Mouse (Mus musculus) hindbrain, embryonic 11.5 days (tissue): ENCODE measurements around the gene Qrich2. TPM values are rescaled to one million over a fixed set of nuclear protein-coding genes. Genes with fewer than 3 reads are reported as not detected.
"Not testable (repeated sequence)": the region's sequence is repeated elsewhere in the genome, so short reads cannot be mapped to it uniquely, and the experiment has no call there.

ENCODE experiments used
- ATAC-seq: fragments of 200-750 bp; cut with Nextera tagmentation; 2 replicates; pipeline ENCODE4 v1.8.0; 2017; ENCODE audit warnings: mild to moderate bottlenecking, moderate TSS enrichment, moderate library complexity; ENCODE audit not compliant: low FRiP score
- DNase-seq: peaks from one replicate; pipeline ENCODE4 v3.0.0-alpha.2; 2015; ENCODE audit warnings: low spot score
- H3K27ac ChIP-seq: fragments of 300-500 bp; sonication (generic); 2 replicates; pipeline ENCODE4 v1.5.1; 2014; ENCODE audit warnings: mild to moderate bottlenecking, low read depth, low read length
- H3K27me3 ChIP-seq: fragments of 300-500 bp; sonication (generic); 2 replicates; pipeline ENCODE4 v1.6.1; 2014; ENCODE audit warnings: mild to moderate bottlenecking, low read length, moderate library complexity, mixed read lengths; ENCODE audit not compliant: control insufficient read depth, insufficient read depth
- H3K36me3 ChIP-seq: fragments of 300-500 bp; sonication (generic); 2 replicates; pipeline ENCODE4 v1.6.1; 2014; ENCODE audit warnings: mild to moderate bottlenecking, low read length, moderate library complexity, mixed read lengths; ENCODE audit not compliant: control insufficient read depth, insufficient read depth
- H3K4me1 ChIP-seq: fragments of 300-500 bp; sonication (generic); replicated peaks from 2 replicates; pipeline ENCODE4 v1.6.1; 2014; ENCODE audit warnings: low read length, mixed read lengths; ENCODE audit not compliant: control insufficient read depth, insufficient read depth
- H3K4me2 ChIP-seq: fragments of 300-500 bp; sonication (generic); replicated peaks from 2 replicates; pipeline ENCODE4 v1.6.1; 2014; ENCODE audit warnings: mild to moderate bottlenecking, low read depth, low read length
- H3K4me3 ChIP-seq: fragments of 300-500 bp; sonication (generic); 2 replicates; pipeline ENCODE4 v1.5.1; 2014; ENCODE audit warnings: low read depth, low read length
- H3K9ac ChIP-seq: fragments of 300-500 bp; sonication (generic); 2 replicates; pipeline ENCODE4 v1.6.1; 2014; ENCODE audit warnings: low read depth, low read length
- H3K9me3 ChIP-seq: fragments of 300-500 bp; sonication (generic); 2 replicates; pipeline ENCODE4 v1.6.1; 2016; ENCODE audit warnings: low read length; ENCODE audit not compliant: control insufficient read depth
- WGBS: fragments of 180-500 bp; shearing (Covaris S2); extraction: QIAGEN DNeasy Blood & Tissue Kit; methylation state at CpG from one replicate; pipeline ENCODE4 v1.1.7; 2014; 5-methylcytosine and 5-hydroxymethylcytosine counted together
- polyA plus RNA-seq: library from polyadenylated mRNA; unstranded; fragments of >200 nt; fragmentation: Nextera tagmentation; extraction: Ambion mirVana; gene quantifications from 2 replicates; pipeline ENCODE4 v1.2.1, GENCODE M21; 2014

The Qrich2 gene
- polyA plus RNA-seq, 1 experiment from 2014 or later: 0.17 TPM

DNA sequence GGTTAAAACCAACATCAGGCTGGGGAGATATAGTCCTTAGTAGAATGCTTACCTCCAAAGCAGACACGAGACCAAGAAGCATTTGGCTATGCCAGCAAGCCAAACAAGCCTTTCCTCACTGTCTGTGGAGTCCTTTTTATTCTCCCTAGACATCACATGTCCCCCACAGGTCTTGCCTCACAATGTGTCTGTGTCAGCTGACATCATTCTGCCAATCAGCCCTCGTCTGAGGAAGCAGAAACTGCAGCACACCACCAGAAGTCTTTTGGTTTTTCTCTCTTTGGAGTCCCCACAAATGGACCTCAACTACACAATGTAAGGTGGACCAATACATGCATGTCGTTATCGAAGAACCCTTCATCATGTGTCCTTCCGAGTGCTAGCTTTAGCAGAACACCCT is 49.0 kb downstream of the Qrich2 start:
- H3K4me3 ChIP-seq: no peak overlapping the region
- no peaks in the 10 kb centered on the region for H3K36me3 ChIP-seq
- peaks cover 3% of the 10 kb centered on the region; the same call in 1 of the 2 replicates for H3K4me1 ChIP-seq
- 87% methylated on average over 5 of the region's 5 CpGs for WGBS
- DNase-seq: no peak
- no peak for ATAC-seq
- H3K9me3 ChIP-seq: no peaks in the 10 kb centered on the region
- H3K27me3 ChIP-seq: no peaks in the 10 kb centered on the region
- H3K27ac ChIP-seq: no peak overlapping the region
- H3K4me2 ChIP-seq: no peak overlapping the region
- H3K9ac ChIP-seq: no peak overlapping the region

DNA sequence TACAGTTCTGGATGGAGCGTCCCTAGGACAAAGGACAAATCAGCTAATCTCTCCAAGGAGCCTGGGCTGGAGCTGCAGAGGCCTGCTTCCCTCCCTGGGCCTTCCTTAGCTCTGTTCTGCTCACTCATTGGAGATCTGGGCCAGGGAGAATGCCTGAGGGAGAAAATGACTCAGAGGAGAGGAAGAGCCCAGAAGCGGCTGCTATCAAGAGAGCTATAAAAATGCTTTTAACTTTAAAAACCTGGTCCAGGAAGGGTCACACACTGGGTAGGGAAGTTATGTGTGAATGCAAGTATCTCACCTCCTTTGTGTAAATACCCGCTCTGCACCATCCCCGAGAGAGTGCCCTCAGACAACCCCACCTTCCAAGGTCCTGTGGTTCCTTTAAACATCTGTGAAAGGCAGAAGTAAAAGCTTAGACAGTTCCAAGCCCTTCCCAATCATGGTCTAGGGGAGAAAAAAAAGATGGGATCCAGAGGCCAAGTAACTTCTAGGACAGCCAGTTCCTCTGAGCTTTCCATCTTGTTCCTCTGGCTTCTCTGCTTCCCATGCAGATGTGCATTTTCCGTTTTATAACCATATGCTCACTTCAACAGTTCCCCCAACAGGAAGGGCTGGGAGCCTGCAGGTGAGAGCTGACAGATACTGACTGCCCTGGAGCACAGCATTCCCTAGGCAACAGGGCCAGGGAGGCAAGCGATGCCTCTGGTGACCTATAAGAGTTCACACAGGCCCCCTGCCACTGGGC is 49.7 kb downstream of the Qrich2 start:
- Histone ChIP-seq H3K9me3 (no peaks in the 10 kb centered on the region), H3K36me3 (no peaks in the 10 kb centered on the region), H3K27ac (no peak overlapping the region), H3K9ac (no peak overlapping the region), H3K27me3 (no peaks in the 10 kb centered on the region), H3K4me3 (no peak overlapping the region), H3K4me2 (no peak overlapping the region), H3K4me1 (peaks cover 6% of the 10 kb centered on the region)
- ATAC-seq: no peak
- 78% methylated on average over 6 of the region's 6 CpGs for WGBS
- DNase-seq: no peak

DNA sequence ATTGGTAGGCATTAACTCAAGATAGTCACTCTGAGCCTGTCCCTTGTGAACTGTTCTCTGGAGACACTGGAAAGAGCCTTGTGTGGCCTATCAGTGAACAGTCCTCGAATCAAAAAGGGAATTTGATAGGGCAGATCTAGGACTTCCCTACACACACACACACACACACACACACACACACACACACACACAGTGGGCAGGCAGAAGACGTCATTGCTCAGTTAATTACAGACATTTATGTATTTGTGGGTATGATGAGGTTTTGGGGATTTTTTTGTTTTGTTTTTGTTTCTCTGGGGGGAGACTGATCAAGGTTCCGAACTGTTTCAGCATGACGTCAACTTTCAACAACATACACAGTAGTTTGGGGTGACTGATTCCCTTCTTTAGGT is 52.4 kb downstream of the Qrich2 start:
- ATAC-seq (no peak), DNase-seq (no peak)
- Histone ChIP-seq H3K27ac (0 out of 2 replicates have a peak overlapping the region, but pooled peaks have one; percentile 83), H3K36me3 (no peaks in the 10 kb centered on the region), H3K9ac (no peak overlapping the region), H3K4me1 (peaks cover 6% of the 10 kb centered on the region), H3K4me3 (peak overlapping the region; percentile 76), H3K9me3 (no peaks in the 10 kb centered on the region), H3K4me2 (peak overlapping the region; percentile 97), H3K27me3 (no peaks in the 10 kb centered on the region)
- 84% methylated on average over 4 of the region's 4 CpGs for WGBS

DNA sequence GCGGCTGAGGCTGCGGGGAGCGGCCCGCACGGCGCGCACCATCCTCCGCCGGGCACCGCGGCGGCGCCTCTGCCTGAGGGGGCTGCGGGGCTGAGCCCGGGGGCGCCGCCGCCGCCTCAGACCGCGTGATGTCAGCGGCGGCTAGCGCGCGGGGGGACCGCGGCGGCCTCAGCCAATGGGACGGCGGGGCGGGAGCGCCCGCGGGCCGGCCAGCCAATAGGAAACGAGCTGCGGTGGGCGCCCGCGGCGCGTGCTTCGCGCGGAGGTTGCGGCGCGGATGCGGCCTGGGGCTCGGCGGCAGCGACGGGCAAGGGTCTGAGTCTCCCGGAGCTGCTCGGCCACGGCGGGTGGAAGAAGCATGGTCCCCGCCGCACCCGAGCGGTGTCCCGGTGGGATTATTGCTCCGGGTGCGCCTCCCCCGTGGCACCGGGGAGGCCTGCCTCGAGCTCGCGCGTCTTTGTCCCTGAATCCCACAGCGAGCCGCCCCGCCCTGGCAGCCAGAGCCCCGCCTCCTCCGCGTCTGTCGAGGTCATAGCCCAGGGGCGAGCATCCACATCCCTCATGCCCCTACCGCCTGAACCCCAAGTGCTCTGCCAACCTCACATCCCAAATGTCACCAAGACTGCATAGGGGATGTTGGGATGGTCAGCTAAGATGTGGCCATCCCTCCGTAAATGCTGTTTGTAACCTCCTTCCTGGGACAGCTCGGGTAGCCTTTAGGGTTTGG is 53.0 kb downstream of the Qrich2 start, which contains the start of gene Rnf157:
TSS of gene Rnf157 (minus strand) at position 129 of the 727 bp plus-strand sequence.
- H3K4me1 ChIP-seq: peaks cover 6% of the 10 kb centered on the region
- H3K27me3 ChIP-seq: no peaks in the 10 kb centered on the region
- H3K27ac ChIP-seq: peak within 1 kb of the TSS; percentile 83
- H3K4me3 ChIP-seq: peak within 1 kb of the TSS; percentile 76
- H3K4me2 ChIP-seq: peak within 1 kb of the TSS; percentile 97
- H3K9ac ChIP-seq: peak within 1 kb of the TSS; percentile 90
- WGBS: 2% methylated on average over 77 of the region's 82 CpGs
- H3K36me3 ChIP-seq: no peaks in the 10 kb centered on the region
- ATAC-seq (peak; percentile 96), DNase-seq (peak; percentile 93)
- no peaks in the 10 kb centered on the region for H3K9me3 ChIP-seq

DNA sequence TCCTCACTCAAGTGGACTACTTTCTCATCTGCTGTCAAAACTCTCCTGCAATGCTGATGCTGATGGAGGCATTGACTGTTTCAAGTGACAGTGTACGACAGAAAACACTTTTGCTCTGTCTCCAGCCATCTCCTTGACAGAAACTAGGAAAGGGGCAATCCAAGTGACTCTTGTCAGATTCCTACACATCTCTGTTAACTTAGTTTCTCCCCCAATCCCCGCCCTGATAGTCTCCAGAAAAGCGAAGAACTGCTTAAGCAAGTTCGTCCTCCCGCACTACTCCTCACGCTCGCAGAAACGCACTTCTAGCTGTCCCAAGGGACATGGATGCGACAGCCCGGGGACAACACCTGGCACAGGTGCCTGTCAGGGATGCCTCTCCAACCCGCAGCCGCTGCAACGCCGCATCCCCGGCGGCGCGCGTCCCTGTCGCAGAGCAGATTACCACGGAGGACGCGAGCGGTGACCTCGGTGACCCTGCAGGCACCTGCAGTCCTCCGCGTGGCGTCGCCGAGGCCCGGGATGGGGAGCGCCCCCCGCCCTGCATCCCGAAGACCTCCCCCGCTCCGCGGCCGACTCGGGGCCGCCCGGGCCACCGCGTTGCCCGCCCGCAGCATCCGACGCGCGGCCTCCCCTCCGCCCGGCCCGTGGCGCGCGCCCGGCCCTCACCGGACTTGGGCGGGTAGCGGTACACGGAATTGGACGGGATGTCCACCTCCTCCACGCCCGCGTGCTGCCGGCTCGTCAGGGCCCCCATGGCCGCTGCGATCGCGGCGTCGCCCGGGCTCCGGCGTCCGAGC is 53.8 kb downstream of the Qrich2 start:
- H3K9me3 ChIP-seq: no peaks in the 10 kb centered on the region
- H3K4me3 ChIP-seq: peak overlapping the region; percentile 76
- H3K27me3 ChIP-seq: no peaks in the 10 kb centered on the region
- H3K9ac ChIP-seq: peak overlapping the region; percentile 90
- H3K4me1 ChIP-seq: peaks cover 6% of the 10 kb centered on the region
- WGBS: under 1% methylated on average over 50 of the region's 76 CpGs
- H3K4me2 ChIP-seq: peak overlapping the region; percentile 97
- ATAC-seq: peak; percentile 67
- peak overlapping the region; percentile 83 for H3K27ac ChIP-seq
- DNase-seq: peak; percentile 59
- no peaks in the 10 kb centered on the region for H3K36me3 ChIP-seq

DNA sequence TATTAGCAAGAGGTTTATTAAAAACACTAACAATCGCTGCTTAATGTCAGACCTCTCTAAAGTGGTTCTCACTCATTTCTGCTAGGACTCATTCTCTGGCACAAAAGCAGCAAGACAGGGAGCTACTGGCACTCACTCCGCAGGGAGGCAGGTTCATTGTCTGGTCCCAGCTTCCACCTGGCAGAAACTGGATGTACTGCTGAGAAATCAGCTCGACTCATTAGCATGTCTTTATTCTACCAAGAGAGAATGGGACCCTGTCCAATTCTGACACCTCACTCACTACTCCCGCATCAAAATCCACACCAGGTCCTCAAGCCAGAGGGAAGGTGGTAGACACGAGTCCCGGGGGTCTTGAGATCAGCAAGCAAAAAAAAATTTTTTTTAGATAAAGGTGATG is 54.5 kb downstream of the Qrich2 start:
- Histone ChIP-seq H3K36me3 (no peaks in the 10 kb centered on the region), H3K4me1 (peaks cover 6% of the 10 kb centered on the region), H3K27me3 (no peaks in the 10 kb centered on the region), H3K4me3 (peak overlapping the region; percentile 76), H3K9me3 (no peaks in the 10 kb centered on the region), H3K27ac (no peak overlapping the region), H3K4me2 (peak overlapping the region; percentile 97), H3K9ac (no peak overlapping the region)
- ATAC-seq: no peak
- DNase-seq: no peak
- WGBS: 15% methylated on average over 6 of the region's 6 CpGs

DNA sequence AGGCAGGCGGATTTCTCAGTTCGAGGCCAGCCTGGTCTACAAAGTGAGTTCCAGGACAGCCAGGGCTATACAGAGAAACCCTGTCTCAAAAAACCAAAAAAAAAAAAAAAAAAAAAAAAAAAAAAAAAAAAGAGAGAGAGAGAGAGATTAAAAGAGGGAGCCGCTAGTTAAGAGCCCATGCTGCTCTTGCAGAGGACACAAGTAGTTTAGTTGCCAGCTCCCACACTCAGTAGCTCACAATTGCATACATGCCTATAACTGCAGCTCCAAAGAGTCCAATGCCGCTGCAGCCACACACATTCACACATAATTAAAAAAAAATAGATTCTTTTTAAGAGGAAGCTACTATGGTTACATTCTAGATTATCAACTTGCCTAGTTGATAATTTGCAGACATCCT is 55.6 kb downstream of the Qrich2 start:
- not testable (repeated sequence) for H3K4me3 ChIP-seq, H3K27me3 ChIP-seq, ATAC-seq, H3K9ac ChIP-seq, H3K4me2 ChIP-seq, DNase-seq, H3K36me3 ChIP-seq, H3K9me3 ChIP-seq, H3K27ac ChIP-seq, H3K4me1 ChIP-seq
- 92% methylated on average over 4 of the region's 4 CpGs for WGBS

DNA sequence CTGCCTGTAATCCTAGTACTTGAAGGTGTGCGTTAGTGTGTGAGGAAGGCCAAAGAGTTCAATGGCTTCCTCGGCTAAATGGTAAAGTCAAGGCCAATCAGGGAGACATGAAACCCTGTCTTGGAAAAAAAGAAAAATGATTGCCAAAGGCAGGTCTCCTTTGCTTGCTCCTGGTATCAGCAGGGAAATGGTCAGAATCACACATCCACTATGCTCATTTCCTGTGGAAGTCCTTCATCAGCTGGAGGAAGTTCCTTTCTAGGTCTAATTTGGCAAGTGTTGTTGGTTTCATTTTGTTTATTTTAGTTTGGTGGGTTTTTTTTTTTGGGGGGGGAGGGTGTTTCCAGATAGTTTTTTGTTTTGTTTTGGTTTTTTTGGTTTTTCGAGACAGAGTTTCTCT is 57.0 kb downstream of the Qrich2 start:
- Histone ChIP-seq H3K27me3 (no peaks in the 10 kb centered on the region), H3K9ac (no peak overlapping the region), H3K4me3 (no peak overlapping the region), H3K27ac (no peak overlapping the region), H3K4me1 (peaks cover 6% of the 10 kb centered on the region), H3K9me3 (no peaks in the 10 kb centered on the region), H3K36me3 (no peaks in the 10 kb centered on the region), H3K4me2 (no peak overlapping the region)
- WGBS: 84% methylated on average over 3 of the region's 3 CpGs
- DNase-seq: no peak
- ATAC-seq: no peak
